Mouse (Mus musculus) neutrophil, adult 5-6 weeks (primary cell): Measurements from ENCODE around the gene Enox1. TPM values are rescaled to one million over a fixed set of nuclear protein-coding genes. Genes with fewer than 3 reads are reported as not detected.

ENCODE experiments used
- ATAC-seq: fragments of 151-379, 151-347 bp; 2 replicates; pipeline ENCODE4 v1.8.0; 2017; ENCODE audit warnings: mild to moderate bottlenecking, moderate TSS enrichment; ENCODE audit not compliant: insufficient number of reproducible peaks, poor library complexity, low FRiP score, severe bottlenecking; ENCODE audit errors: extremely low read depth
- total RNA-seq: library from RNA; stranded (forward); fragments of 200-1000 nt; gene quantifications from 2 replicates; pipeline ENCODE4 v1.2.3, GENCODE M21; 2017

The Enox1 gene
- total RNA-seq, 1 experiment from 2014 or later = not detected

DNA sequence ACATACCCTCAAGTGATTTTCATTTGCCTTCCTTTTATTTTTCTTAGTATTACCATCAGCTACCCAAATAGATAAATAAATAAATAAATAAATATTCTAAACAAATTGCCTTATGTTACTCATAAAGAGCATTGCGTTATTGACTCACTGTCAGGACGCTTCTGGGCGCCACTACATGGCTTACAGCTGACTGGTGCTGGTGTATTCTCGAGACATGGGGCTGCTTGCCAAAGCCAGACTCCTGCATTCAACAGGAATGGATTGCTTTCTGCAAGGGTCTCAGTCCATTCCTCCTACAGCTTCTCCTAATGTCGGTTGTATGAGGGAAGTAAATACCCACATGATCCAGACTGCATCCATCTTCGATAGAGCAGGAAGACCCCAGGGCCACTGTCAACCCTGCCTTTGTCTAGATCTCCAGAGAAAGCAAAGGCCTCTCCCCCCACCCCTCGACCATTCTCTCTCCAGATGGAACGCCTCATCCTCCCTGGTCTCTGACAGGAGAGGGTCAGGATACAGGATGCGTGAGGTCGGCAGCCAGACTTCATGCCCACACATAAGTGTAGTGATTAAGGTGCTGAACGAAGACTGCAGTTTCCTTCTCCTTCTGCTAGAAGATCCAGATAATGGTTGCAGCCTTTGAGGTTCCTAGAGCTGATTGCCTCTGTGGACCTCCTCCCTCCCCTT, 318.7 kb downstream of the Enox1 start:
- ATAC-seq = no peak

GRCm38 (mm10) chr14:77477704-77478103, 321.1 kb downstream of the Enox1 start:
- no peak for ATAC-seq

DNA sequence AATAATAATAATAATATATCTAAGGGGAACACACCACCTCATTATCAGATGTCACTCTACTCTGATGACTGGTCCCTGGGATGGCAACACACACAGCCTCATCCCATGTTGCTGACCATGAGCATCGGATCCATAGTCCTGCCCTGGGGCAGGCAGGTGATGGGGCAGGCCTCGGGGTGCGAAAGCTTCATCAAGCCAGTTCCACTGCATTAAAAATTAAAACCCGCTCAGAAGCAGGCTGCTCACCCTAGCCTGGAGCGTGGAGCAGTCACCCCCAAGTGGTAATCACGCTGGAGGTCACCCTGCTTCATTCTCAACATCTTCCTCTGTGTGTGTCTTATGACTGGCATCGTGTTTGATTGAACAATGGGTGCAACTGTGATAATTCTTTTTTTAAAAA, 321.6 kb downstream of the Enox1 start:
- no peak for ATAC-seq

GRCm38 (mm10) chr14:77478692-77479091, 322.1 kb downstream of the Enox1 start:
- ATAC-seq = no peak

- ATAC-seq = no peak
These were observed 326.5 kb downstream of the Enox1 start for GRCm38 (mm10) chr14:77483076-77483475.

DNA sequence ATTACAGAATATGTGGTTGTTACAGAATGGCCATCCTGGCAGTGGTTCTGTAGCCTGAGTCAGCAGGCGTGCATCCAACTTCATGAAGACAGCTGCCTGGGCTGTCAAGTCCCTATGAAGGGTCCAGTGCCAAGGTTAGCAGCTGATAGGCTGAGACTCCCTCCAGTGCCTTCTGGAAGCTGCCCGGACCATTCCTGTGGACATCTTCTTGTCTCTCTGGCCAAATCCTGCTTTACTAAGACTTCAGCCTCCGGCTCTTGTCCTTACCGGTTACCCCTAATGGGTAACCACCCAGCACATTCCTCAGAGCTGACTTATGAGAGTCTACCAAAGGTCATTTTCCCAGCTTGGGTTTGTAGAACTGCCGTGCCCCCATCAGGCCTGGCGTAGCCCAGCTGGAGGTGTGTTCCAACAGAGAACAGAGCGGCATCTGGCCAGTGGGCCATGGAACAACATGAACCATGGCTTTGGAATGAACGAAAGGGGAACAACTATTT, 328.4 kb downstream of the Enox1 start:
- no peak for ATAC-seq

GRCm38 (mm10) chr14:77490699-77491098, 334.1 kb downstream of the Enox1 start:
- ATAC-seq = no peak

GRCm38 (mm10) chr14:77491731-77492130, 335.2 kb downstream of the Enox1 start:
- no peak for ATAC-seq

DNA sequence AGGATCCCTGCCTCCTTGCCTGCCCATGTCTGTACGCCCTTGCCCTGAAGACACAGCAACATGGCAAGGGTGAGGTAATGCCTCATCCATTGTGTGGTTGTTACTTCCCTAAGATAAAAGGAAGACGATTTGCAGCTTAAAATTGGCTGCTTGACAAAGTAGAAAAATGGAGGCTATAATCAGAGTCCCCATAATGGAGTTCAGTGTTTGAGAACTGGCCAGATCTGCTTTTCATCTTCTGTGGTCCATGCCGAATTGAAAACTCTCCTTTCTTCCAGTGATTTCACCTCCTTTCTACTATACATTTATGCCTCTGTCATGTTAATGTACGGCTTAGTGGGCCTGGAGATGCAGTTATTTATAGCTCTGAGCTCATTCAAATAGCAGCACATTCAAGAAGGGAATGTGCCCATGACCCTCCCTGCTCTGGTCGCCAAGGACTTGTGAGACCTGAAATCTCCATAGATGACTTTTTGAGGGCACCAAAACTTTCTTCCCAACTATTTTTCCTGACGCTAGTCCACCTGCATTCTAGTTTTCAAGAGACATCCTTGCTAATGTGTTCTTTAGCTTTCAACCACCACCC, 343.5 kb downstream of the Enox1 start:
- no peak for ATAC-seq

DNA sequence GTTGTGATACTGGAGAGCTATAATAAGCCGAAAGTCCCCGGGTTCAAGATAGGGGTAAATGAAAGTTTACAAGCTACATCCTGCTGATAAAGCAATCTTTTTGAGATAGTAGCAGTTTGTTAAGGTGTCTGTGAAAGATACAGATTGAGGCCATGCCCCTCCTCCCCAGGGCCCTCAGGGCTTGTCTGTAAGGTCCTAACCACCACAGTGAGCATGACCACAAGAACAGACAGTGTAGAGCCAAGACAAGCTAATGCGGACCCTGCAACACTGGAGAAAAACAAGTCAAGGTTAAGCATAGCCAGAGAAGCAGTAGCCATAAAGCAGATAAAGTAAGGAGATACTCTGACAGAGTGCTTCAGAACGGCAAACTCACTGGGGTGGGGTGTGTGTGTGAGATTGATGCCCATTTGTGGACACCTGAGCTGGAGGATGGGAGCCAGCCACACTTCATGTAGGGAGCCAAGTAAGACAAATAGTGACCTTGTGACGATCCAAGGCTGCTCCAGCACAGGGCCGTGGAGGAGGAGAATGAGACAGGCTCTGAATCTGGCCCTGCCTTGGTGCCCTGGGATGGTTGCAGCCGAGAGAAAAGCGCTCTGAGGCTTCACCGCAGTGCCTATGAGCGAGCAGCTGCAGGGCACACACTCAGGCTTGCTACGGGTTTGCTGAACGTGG, 348.0 kb downstream of the Enox1 start:
- ATAC-seq = no peak

- ATAC-seq = no peak
These were observed 349.8 kb downstream of the Enox1 start for GRCm38 (mm10) chr14:77506341-77506740.

DNA sequence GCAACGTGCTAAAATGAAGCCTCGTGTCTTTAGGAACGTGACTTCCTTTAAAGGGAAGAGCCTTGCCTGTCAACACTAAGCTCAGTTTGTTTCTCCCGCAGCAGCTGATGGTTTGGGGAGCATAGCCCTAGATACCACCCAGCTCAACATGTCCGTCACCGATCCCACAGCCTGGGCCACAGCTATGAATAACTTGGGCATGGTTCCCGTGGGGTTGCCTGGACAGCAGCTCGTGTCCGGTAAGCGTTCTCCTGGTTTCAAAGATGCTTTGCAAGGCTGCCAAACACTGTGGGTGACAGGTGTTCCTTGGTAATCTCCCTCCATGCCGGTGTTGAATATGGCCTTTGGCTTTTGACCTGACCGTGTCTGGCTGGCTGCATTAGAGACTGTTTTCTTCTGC, 351.5 kb downstream of the Enox1 start:
- no peak for ATAC-seq

- ATAC-seq = no peak
These were observed 352.5 kb downstream of the Enox1 start for GRCm38 (mm10) chr14:77509042-77509441.

GRCm38 (mm10) chr14:77509924-77510323, 353.4 kb downstream of the Enox1 start:
- no peak for ATAC-seq

GRCm38 (mm10) chr14:77511137-77511870, 354.7 kb downstream of the Enox1 start:
- ATAC-seq = peak; percentile 44; the same call in 1 of the 2 replicates

DNA sequence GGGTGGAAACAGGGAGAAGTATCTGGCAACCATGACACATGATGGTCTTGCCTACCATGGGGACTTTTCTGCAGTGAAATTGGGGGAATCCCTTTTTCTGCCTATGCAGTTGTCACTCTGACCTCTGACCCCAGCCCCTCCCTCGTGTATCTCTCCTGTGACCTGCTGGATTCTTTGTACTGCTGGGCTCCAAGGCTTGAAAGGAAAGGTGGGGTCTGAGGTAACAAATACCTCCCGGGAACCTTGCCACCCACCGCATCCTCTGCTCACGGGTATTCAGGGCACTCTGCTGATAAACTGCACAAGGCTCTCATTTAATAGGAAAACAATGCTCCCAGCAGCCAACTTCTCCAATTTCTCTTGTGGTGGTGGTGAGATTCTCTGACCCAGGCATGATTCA, 361.5 kb downstream of the Enox1 start:
- ATAC-seq = no peak

DNA sequence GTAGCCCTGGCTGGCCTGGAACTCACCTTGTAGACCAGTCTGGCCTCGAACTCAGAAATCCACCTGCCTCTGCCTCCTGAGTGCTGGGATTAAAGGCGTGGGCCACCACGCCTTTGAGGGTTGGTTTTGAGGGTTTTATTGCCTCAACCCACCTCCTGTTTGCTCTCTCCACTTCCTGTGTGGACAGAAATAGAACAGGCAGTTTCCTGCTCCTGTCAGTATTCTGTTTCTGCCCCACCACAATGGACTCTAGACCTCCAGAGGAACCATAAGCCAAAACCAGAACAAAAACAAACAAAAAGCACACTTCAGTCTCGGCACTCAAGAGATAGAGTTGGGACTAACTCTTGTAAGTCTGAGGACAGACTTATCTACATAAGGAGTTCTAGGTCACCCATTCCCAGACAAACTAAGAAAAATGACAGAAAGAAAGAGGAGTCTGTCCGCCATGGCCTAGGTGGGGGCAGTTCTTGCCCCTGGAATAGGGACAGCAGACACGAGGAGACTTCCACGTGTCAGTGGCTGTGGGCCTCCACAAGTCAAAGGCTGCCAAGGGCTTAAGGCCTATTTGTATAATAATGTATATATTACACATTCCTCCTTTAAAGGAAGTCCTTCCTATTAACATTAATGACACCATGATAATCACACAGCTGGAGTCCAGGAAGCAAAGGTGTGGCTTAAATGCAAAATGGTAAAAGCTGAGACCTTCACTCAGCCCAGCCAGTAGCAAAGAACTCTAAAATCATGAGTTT, 362.6 kb downstream of the Enox1 start:
- ATAC-seq = no peak

GRCm38 (mm10) chr14:77519701-77520100, 363.1 kb downstream of the Enox1 start:
- no peak for ATAC-seq

DNA sequence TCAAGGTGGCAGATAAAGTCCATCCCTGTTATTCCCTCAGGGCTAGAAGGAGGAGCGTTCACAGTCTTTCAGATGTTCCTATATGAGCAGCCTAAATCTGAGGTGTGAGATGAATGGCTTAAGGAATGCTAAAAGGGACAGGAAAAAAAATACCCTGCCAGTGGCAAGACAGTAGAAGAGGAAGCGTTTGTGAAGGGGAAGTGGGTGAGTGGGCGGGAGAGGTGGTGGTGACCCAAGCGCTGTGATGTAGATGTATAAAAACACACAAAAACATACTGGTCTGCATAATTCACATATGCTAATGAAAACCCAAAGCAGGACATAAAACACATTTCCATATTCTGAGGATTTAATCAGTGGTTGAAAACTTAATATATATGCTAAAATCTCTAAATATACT, 367.7 kb downstream of the Enox1 start:
- peak; percentile 76 for ATAC-seq
